Mouse (Mus musculus): Measurements from ENCODE around the gene Olfr1330. TPM values are rescaled to one million over a fixed set of nuclear protein-coding genes. Genes with fewer than 3 reads are reported as not detected.
A peak's percentile ranks its signal among the peaks of the same experiment; 100 is the strongest.
"Not testable (repeated sequence)": the region's sequence is repeated elsewhere in the genome, so short reads cannot be mapped to it uniquely, and the experiment has no call there.

Olfr1330 gene
- total RNA-seq (2014; rRNA removed) (not detected in 2 replicates), polyA plus RNA-seq (2015; fragmentation: Nextera tagmentation; extraction: Ambion mirVana) (not detected in 2 replicates)

DNA sequence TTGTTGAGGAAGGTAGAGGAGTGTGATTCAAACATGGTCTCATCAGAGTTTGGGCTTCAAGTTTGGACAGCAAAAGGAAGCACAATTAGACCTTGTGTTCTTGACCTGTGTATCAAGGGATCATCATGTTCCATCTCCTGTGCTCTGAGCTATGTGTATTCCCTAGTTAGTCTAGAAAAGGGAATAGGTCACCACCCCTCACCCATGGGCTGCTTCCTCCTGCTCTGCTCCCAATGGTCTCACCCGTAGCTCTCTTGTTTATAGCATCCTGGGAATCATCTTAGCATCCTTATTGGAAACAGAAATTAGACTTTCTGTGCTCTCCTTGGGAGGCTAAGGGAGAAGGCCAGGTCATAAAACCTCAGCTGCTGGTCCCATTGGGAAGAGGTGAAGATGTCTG lies at the start of gene Olfr1330:
Gene Olfr1330, plus strand, starts transcription at position 301 of the 400 bp plus-strand sequence.
- Histone ChIP-seq H3K9me3 (ENCODE audit: low read length) (no peaks in the 10 kb centered on the region), H3K4me1 (ENCODE audit: insufficient read depth) (no peaks in the 10 kb centered on the region), H3K36me3 (ENCODE audit: insufficient read depth) (no peaks in the 10 kb centered on the region), H3K4me3 (ENCODE audit: low read depth, low read length) (no peak within 1 kb of the TSS), H3K4me2 (ENCODE audit: low read depth) (no peak within 1 kb of the TSS), H3K9ac (no peak within 1 kb of the TSS), H3K27ac (ENCODE audit: low read depth, low read length) (no peak within 1 kb of the TSS), H3K27me3 (ENCODE audit: insufficient read depth, low read length) (no peaks in the 10 kb centered on the region)
- ATAC-seq (no peak), DNase-seq (no peak)
- WGBS: 85% methylated on average over 1 of the region's 1 CpGs
- TF ChIP-seq CTCF (IDR thresholded peaks at IDR 0.05; ENCODE audit: low read depth): no peak

DNA sequence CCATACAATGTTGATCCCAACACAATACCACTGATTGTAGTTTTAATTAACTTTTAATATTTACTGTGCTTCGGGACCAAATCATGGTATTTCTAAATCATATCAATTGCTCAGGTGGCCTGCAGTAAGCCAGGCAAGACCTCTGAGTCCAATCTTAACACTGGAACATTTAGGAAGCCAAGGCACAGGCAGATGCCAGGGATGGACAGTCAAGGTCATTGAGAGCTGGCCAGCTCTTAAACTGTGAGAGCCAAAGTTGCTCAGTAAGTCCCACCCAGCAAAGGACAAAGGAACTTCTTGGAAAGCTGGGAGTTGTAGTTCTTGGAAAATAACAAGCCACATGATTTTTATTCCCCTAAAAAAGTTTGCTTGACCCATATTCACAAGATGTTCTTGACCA lies 26.6 kb upstream of the Olfr1330 start:
- Histone ChIP-seq H3K4me2 (ENCODE audit: low read depth) (no peak overlapping the region), H3K9me3 (ENCODE audit: low read length) (no peaks in the 10 kb centered on the region), H3K27ac (ENCODE audit: low read depth, low read length) (no peak overlapping the region), H3K36me3 (ENCODE audit: insufficient read depth) (no peaks in the 10 kb centered on the region), H3K4me1 (ENCODE audit: insufficient read depth) (no peaks in the 10 kb centered on the region), H3K4me3 (ENCODE audit: low read depth, low read length) (no peak overlapping the region), H3K27me3 (ENCODE audit: insufficient read depth, low read length) (no peaks in the 10 kb centered on the region), H3K9ac (no peak overlapping the region)
- TF ChIP-seq CTCF (IDR thresholded peaks at IDR 0.05; ENCODE audit: low read depth): no peak
- 84% methylated on average over 1 of the region's 1 CpGs for WGBS
- DNase-seq (no peak), ATAC-seq (no peak)

DNA sequence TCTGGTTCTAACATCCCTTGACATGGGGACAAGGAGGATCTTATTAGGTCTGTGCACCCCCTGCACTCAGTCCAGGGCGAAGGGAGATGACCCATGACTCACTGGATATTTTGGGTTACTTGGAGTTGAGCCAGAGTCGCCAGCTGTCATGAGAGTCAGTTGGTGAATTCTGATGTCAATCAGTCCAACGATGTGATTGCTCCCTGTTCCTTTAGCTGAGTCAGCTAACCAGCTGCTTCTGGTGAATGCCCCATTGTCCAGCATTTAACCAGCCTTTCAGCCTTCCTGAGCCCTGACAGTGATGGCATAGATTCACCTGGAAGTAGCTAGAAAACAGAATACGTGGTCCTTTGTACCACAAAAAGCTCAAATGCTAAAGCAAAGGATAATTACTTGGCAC lies 25.7 kb upstream of the Olfr1330 start:
- no peaks in the 10 kb centered on the region for H3K9me3 ChIP-seq (ENCODE audit: low read length)
- H3K27ac ChIP-seq (ENCODE audit: low read depth, low read length): no peak overlapping the region
- DNase-seq: no peak
- WGBS: 25% methylated on average over 4 of the region's 4 CpGs
- H3K9ac ChIP-seq: no peak overlapping the region
- H3K4me1 ChIP-seq (ENCODE audit: insufficient read depth): no peaks in the 10 kb centered on the region
- no peak overlapping the region for H3K4me3 ChIP-seq (ENCODE audit: low read depth, low read length)
- no peak for ATAC-seq
- no peak for TF ChIP-seq CTCF (IDR thresholded peaks at IDR 0.05; ENCODE audit: low read depth)
- H3K4me2 ChIP-seq (ENCODE audit: low read depth): no peak overlapping the region
- no peaks in the 10 kb centered on the region for H3K36me3 ChIP-seq (ENCODE audit: insufficient read depth)
- H3K27me3 ChIP-seq (ENCODE audit: insufficient read depth, low read length): no peaks in the 10 kb centered on the region

DNA sequence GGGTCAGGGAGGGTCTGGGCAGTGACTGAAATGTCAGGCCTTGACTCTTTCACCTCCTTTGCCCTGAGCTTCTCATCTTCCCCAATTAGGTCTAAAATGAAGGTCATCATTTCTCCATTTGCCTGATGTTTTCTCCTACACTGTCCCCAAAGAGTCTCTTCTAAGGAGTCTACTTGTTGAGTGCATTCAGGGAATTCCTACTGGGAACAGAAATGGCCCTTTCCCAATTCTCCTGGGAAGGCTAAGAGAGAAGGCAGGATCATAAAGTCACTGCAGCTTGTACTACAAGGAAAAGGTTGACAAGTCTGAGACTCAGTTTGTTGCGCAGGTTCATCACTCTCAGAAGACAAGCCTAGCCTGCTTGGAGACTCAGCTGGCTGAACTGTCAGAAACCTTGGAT lies 24.0 kb upstream of the Olfr1330 start, which contains the start of gene Olfr1331:
Gene Olfr1331, plus strand, starts transcription at position 301 of the 400 bp plus-strand sequence.
- no peak within 1 kb of the TSS for H3K27ac ChIP-seq (ENCODE audit: low read depth, low read length)
- no peaks in the 10 kb centered on the region for H3K9me3 ChIP-seq (ENCODE audit: low read length)
- ATAC-seq: no peak
- H3K36me3 ChIP-seq (ENCODE audit: insufficient read depth): no peaks in the 10 kb centered on the region
- no peaks in the 10 kb centered on the region for H3K27me3 ChIP-seq (ENCODE audit: insufficient read depth, low read length)
- H3K4me2 ChIP-seq (ENCODE audit: low read depth): no peak within 1 kb of the TSS
- no peak for TF ChIP-seq CTCF (IDR thresholded peaks at IDR 0.05; ENCODE audit: low read depth)
- no peak within 1 kb of the TSS for H3K9ac ChIP-seq
- no peak for DNase-seq
- 100% methylated on average over 1 of the region's 1 CpGs for WGBS
- H3K4me1 ChIP-seq (ENCODE audit: insufficient read depth): no peaks in the 10 kb centered on the region
- H3K4me3 ChIP-seq (ENCODE audit: low read depth, low read length): no peak within 1 kb of the TSS

DNA sequence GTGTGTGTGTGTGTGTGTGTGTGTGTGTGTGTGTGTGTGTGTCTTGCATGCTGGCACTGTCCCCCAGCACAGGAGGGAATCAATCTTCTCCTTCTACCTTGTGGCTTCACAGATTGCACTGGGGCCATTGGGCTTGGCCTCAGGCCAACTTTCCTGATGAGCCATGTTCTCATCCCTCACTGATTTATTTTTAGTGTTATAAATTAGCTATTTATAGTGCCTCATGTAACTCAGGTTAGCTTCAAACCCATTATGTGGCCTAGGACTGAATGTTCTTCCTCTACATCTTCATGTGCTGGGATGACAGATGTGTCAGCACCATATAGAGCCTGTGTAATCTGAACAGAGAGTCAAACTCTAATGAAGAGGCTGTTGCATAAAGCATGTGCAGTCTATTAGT lies 20.8 kb upstream of the Olfr1330 start:
- Histone ChIP-seq H3K27ac (ENCODE audit: low read depth, low read length) (no peak overlapping the region), H3K9ac (no peak overlapping the region), H3K36me3 (ENCODE audit: insufficient read depth) (no peaks in the 10 kb centered on the region), H3K4me3 (ENCODE audit: low read depth, low read length) (no peak overlapping the region), H3K9me3 (ENCODE audit: low read length) (no peaks in the 10 kb centered on the region), H3K4me1 (ENCODE audit: insufficient read depth) (no peaks in the 10 kb centered on the region), H3K4me2 (ENCODE audit: low read depth) (no peak overlapping the region), H3K27me3 (ENCODE audit: insufficient read depth, low read length) (no peaks in the 10 kb centered on the region)
- TF ChIP-seq CTCF (IDR thresholded peaks at IDR 0.05; ENCODE audit: low read depth): no peak
- DNase-seq: no peak
- no peak for ATAC-seq

DNA sequence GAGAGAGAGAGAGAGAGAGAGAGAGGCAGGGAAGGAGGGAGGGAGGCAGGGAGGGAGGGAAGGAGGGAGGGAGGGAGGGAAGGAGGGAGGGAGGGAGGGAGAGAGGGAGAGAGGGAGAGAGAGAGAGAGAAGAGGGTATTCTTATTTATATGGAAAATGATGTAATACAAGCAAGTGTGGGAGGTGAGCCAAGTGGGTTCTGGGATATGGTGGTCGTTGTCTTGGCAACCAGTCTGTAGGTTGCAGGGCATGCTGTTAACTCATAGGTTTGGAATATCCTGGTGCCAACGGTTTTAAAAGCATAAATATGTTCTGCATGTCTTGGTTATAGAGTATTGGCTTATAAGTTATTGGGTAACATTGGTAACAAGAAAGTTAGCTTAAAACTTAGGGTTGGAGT lies 13.6 kb downstream of the Olfr1330 start:
- no peaks in the 10 kb centered on the region for H3K36me3 ChIP-seq (ENCODE audit: insufficient read depth)
- no peaks in the 10 kb centered on the region for H3K4me1 ChIP-seq (ENCODE audit: insufficient read depth)
- no peaks in the 10 kb centered on the region for H3K27me3 ChIP-seq (ENCODE audit: insufficient read depth, low read length)
- no peak overlapping the region for H3K9ac ChIP-seq
- 43% methylated on average over 2 of the region's 2 CpGs for WGBS
- H3K4me3 ChIP-seq (ENCODE audit: low read depth, low read length): no peak overlapping the region
- peak; percentile 50 for DNase-seq
- H3K9me3 ChIP-seq (ENCODE audit: low read length): no peaks in the 10 kb centered on the region
- no peak overlapping the region for H3K27ac ChIP-seq (ENCODE audit: low read depth, low read length)
- ATAC-seq: peak; percentile 23; the same call in 1 of the 2 replicates
- no peak overlapping the region for H3K4me2 ChIP-seq (ENCODE audit: low read depth)
- TF ChIP-seq CTCF (IDR thresholded peaks at IDR 0.05; ENCODE audit: low read depth): no peak

DNA sequence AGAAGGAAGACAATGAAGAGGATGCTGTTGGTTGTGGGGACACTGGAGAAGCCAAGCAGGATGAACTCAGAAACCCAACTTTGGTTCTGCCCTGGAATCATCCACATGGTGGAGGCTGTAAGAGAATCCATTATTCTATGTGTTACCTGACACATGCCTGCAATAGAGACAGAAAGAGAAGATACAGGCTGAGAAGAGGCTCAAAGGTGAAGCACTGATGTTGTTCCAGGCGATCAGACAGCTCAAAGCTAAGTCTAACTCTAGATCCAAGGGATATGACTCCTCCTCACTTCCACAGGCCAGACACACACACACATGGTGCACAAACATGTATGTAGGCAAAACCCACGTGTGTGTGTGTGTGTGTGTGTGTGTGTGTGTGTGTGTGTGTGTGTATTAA lies 29.0 kb downstream of the Olfr1330 start, which contains the start of gene Olfr1329:
Gene Olfr1329, minus strand, starts transcription at position 101 of the 400 bp plus-strand sequence.
- not testable (repeated sequence) for H3K4me3 ChIP-seq (ENCODE audit: low read depth, low read length); H3K9ac ChIP-seq; H3K4me2 ChIP-seq (ENCODE audit: low read depth); DNase-seq; H3K4me1 ChIP-seq (ENCODE audit: insufficient read depth); H3K36me3 ChIP-seq (ENCODE audit: insufficient read depth); ATAC-seq; H3K27ac ChIP-seq (ENCODE audit: low read depth, low read length); H3K27me3 ChIP-seq (ENCODE audit: insufficient read depth, low read length); H3K9me3 ChIP-seq (ENCODE audit: low read length)
- WGBS: 56% methylated on average over 2 of the region's 2 CpGs

DNA sequence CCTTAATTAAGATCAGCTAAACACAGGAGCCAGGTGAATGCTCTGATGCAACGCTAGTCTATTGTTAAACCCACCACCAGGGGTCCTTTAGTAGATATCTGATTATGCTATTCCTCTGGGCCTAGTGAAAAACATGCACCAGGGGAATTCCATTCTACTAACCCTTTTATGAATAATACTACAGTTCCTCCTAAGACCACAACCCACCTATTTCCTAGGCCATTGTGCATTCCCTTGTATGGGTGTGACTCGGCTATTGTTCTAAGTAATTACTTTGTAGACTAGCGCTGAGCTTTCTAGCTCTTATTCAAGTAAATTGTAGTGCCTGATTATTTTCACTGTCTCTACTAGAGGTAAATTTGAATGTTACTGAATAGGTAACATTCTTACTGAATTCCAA lies 42.9 kb downstream of the Olfr1330 start:
- H3K4me2 ChIP-seq (ENCODE audit: low read depth); H3K9ac ChIP-seq; H3K27ac ChIP-seq (ENCODE audit: low read depth, low read length); H3K4me3 ChIP-seq (ENCODE audit: low read depth, low read length); H3K9me3 ChIP-seq (ENCODE audit: low read length); H3K36me3 ChIP-seq (ENCODE audit: insufficient read depth); ATAC-seq; DNase-seq; H3K27me3 ChIP-seq (ENCODE audit: insufficient read depth, low read length); H3K4me1 ChIP-seq (ENCODE audit: insufficient read depth): not testable (repeated sequence)
- WGBS: 70% methylated on average over 3 of the region's 3 CpGs

All from forebrain, postnatal 0 days (tissue).